8 mouse cellular contexts compared by ENCODE assay signal in genomic region chr10:7473197-7473889, GRCm38 (mm10). TPM values are rescaled to one million over a fixed set of nuclear protein-coding genes. Genes with fewer than 3 reads are reported as not detected.
A peak's percentile ranks its signal among the peaks of the same experiment; 100 is the strongest.
DNase-seq lines count a peak whose midpoint lies in the region; ATAC-seq lines count a peak whose summit lies in the region.

Ulbp1 (minus strand) TSS chr10:7473638.

- peak within 1 kb of the TSS; percentile 51 for H3K4me2 ChIP-seq in liver, embryonic 13.5 days

- H3K4me1 ChIP-seq in liver, embryonic 13.5 days (replicated peaks) = peaks cover 11% of the 10 kb centered on the region

- 15% methylated on average over 13 of the region's 13 CpGs for whole genome bisulfite sequencing in liver, embryonic 13.5 days (ENCODE audit: insufficient replicate concordance)

- H3K27ac ChIP-seq in liver, embryonic 13.5 days = no peak within 1 kb of the TSS

- peak within 1 kb of the TSS; percentile 36 for H3K4me3 ChIP-seq in liver, embryonic 13.5 days (replicated peaks)

- H3K9me3 ChIP-seq in liver, embryonic 13.5 days (replicated peaks) = no peaks in the 10 kb centered on the region

- ATAC-seq in common myeloid progenitor, adult 5-6 weeks (replicated peaks; ENCODE audit: low read depth, poor library complexity, severe bottlenecking) = peak; percentile 96
- peak; percentile 78 for ATAC-seq in liver, embryonic 13.5 days (ENCODE audit: low read depth)

- H3K36me3 ChIP-seq in liver, embryonic 13.5 days = no peaks in the 10 kb centered on the region

- 0 out of 2 replicates have a peak within 1 kb of the TSS, but pooled peaks have one; percentile 29 for H3K9ac ChIP-seq in liver, embryonic 13.5 days

- intact Hi-C loops in heart, postnatal 14 days (cut with DNase I) = no loop called here

- peak; percentile 87 for DNase-seq in CD4-positive helper T cell, adult 2 months (ENCODE audit: low read depth, low spot score)
- peak; percentile 83 for DNase-seq in Muller cell, postnatal 12 days (ENCODE audit: inconsistent ontology term)
- peak; percentile 78 to 81 for DNase-seq in heart, postnatal 14 days
- peak; percentile 33 for DNase-seq in liver, embryonic 13.5 days
- DNase-seq in retina, embryonic 14.5 days (ENCODE audit: low spot score) = peak; percentile 16
- peak; percentile 45 for DNase-seq in yolk sac, embryonic 10.5 days (ENCODE audit: low spot score)
- DNase-seq in left cerebral cortex, adult 18-20 months (ENCODE audit: low spot score in 2 of 2) = no peak

- no peaks in the 10 kb centered on the region for H3K27me3 ChIP-seq in liver, embryonic 13.5 days

RNA-seq across cellular contexts. Expression of gene Ulbp1, which starts in this region (rescaled TPM):
- total RNA-seq in common myeloid progenitor, adult 5-6 weeks (2017) = 27.2 and 51.3 TPM in 2 replicates
- 1 to 10 TPM; 5.5 to 8.7 TPM for total RNA-seq in heart, postnatal 14 days (2021)
- polyA plus RNA-seq in liver, embryonic 13.5 days (2015; fragmentation: Nextera tagmentation; extraction: Ambion mirVana) = 1.3 and 1.5 TPM in 2 replicates
- under 1 TPM in 1 of 2 experiments, not detected in 1; 0.44 TPM for total RNA-seq in left cerebral cortex, adult 18-20 months (2021)

Comparison
In these comparisons a context has a peak if more than half of its experiments do, and no peak if none do; other contexts are left out.
1. RNA of gene Ulbp1 (total RNA-seq): 27.2 to 51.3 TPM in common myeloid progenitor, adult 5-6 weeks and 5.5 to 8.7 TPM in heart, postnatal 14 days; 0.44 TPM in left cerebral cortex, adult 18-20 months; every median in the first group is over 4 times any median in the second.
2. DNase-seq: peak in CD4-positive helper T cell, adult 2 months (single experiment), Muller cell, postnatal 12 days (single experiment), heart, postnatal 14 days (2 of 2), liver, embryonic 13.5 days (single experiment), retina, embryonic 14.5 days (single experiment) and yolk sac, embryonic 10.5 days (single experiment); none in left cerebral cortex, adult 18-20 months (0 of 2).